Mouse (Mus musculus) embryonic fibroblast, embryonic 13.5 days (primary cell): ENCODE data around the gene Rhobtb3. TPM values are rescaled to one million over a fixed set of nuclear protein-coding genes. Genes with fewer than 3 reads are reported as not detected.
"Not testable (repeated sequence)": the region's sequence is repeated elsewhere in the genome, so short reads cannot be mapped to it uniquely, and the experiment has no call there.

Experiments
- H3K27ac ChIP-seq: 2 replicates; pipeline ENCODE4 v1.5.1; 2012; ENCODE audit warnings: low read length, control low read depth, inconsistent platforms; ENCODE audit not compliant: insufficient read depth
- H3K4me1 ChIP-seq: 2 replicates; pipeline ENCODE4 v1.6.1; 2011; ENCODE audit warnings: low read length; ENCODE audit not compliant: control insufficient read depth, insufficient read depth
- H3K4me3 ChIP-seq: 2 replicates; pipeline ENCODE4 v1.5.1; 2011; ENCODE audit warnings: mild to moderate bottlenecking, control low read depth, low read length; ENCODE audit not compliant: insufficient read depth
- CTCF ChIP-seq: IDR thresholded peaks from 2 replicates; pipeline ENCODE4 v1.5.1; 2011; ENCODE audit warnings: mild to moderate bottlenecking, control low read depth, low read length, moderate library complexity, borderline replicate concordance; ENCODE audit not compliant: insufficient read depth
- POLR2A ChIP-seq: IDR thresholded peaks from 2 replicates; pipeline ENCODE4 v1.6.1; 2011; ENCODE audit warnings: low read depth, mild to moderate bottlenecking, control low read depth, low read length, moderate library complexity
- polyA plus RNA-seq: library from polyadenylated mRNA; stranded (reverse); fragments of >200 nt; gene quantifications from 2 replicates; pipeline ENCODE4 v1.2.4, GENCODE M21; 2011; ENCODE audit warnings: low read depth; ENCODE audit not compliant: missing spikeins, insufficient read length

Gene Rhobtb3
- polyA plus RNA-seq, 1 experiment = 101 TPM

- Histone ChIP-seq H3K27ac (peak within 1 kb of the TSS; percentile 28; the same call in 1 of the 2 replicates), H3K4me1 (no peaks in the 10 kb centered on the region), H3K4me3 (peak within 1 kb of the TSS; percentile 81)
- peak; percentile 97 for TF ChIP-seq POLR2A
- TF ChIP-seq CTCF = no peak
Observed at GRCm38 (mm10) chr13:75839719-75840481, 103.8 kb downstream of the Rhobtb3 start, which contains the start of gene Glrx. Glrx (plus strand) TSS chr13:75839868.

GRCm38 (mm10) chr13:75838506-75838905, 105.2 kb downstream of the Rhobtb3 start:
- no peak overlapping the region for H3K27ac ChIP-seq
- TF ChIP-seq POLR2A (no peak), CTCF (no peak)
- no peak overlapping the region for H3K4me3 ChIP-seq
- H3K4me1 ChIP-seq = no peaks in the 10 kb centered on the region

GRCm38 (mm10) chr13:75835461-75835860, 108.3 kb downstream of the Rhobtb3 start:
- Histone ChIP-seq H3K4me3 (no peak overlapping the region), H3K27ac (no peak overlapping the region), H3K4me1 (no peaks in the 10 kb centered on the region; the same call in 1 of the 2 replicates)
- no peak for TF ChIP-seq CTCF
- TF ChIP-seq POLR2A = no peak

- Histone ChIP-seq H3K4me1 (no peaks in the 10 kb centered on the region; the same call in 1 of the 2 replicates), H3K27ac (no peak overlapping the region), H3K4me3 (no peak overlapping the region)
- no peak for TF ChIP-seq POLR2A
- TF ChIP-seq CTCF = no peak
Observed at GRCm38 (mm10) chr13:75833499-75833898, 110.2 kb downstream of the Rhobtb3 start.

- H3K4me1 ChIP-seq = no peaks in the 10 kb centered on the region; the same call in 1 of the 2 replicates
- no peak overlapping the region for H3K27ac ChIP-seq
- no peak for TF ChIP-seq POLR2A
- no peak for TF ChIP-seq CTCF
- H3K4me3 ChIP-seq = no peak overlapping the region
Observed at GRCm38 (mm10) chr13:75832697-75833096, 111.0 kb downstream of the Rhobtb3 start.

GRCm38 (mm10) chr13:75831710-75832109, 112.0 kb downstream of the Rhobtb3 start:
- H3K27ac ChIP-seq = no peak overlapping the region
- no peak overlapping the region for H3K4me3 ChIP-seq
- TF ChIP-seq CTCF (no peak), POLR2A (no peak)
- no peaks in the 10 kb centered on the region; the same call in 1 of the 2 replicates for H3K4me1 ChIP-seq

GRCm38 (mm10) chr13:75830708-75831107, 113.0 kb downstream of the Rhobtb3 start:
- no peak for TF ChIP-seq POLR2A
- no peak for TF ChIP-seq CTCF
- peaks cover under 1% of the 10 kb centered on the region for H3K4me1 ChIP-seq
- no peak overlapping the region for H3K27ac ChIP-seq
- H3K4me3 ChIP-seq = no peak overlapping the region

- Histone ChIP-seq H3K27ac (peak overlapping the region; percentile 98), H3K4me1 (peaks cover 8% of the 10 kb centered on the region), H3K4me3 (no peak overlapping the region)
- no peak for TF ChIP-seq CTCF
- no peak for TF ChIP-seq POLR2A
Observed at GRCm38 (mm10) chr13:75825388-75825787, 118.3 kb downstream of the Rhobtb3 start.

GRCm38 (mm10) chr13:75824611-75825319, 119.0 kb downstream of the Rhobtb3 start:
- H3K4me3 ChIP-seq = no peak overlapping the region
- H3K4me1 ChIP-seq = peaks cover 8% of the 10 kb centered on the region
- TF ChIP-seq POLR2A (no peak), CTCF (no peak)
- peak overlapping the region; percentile 98 for H3K27ac ChIP-seq

GRCm38 (mm10) chr13:75823201-75823600, 120.5 kb downstream of the Rhobtb3 start:
- TF ChIP-seq CTCF = no peak
- no peak for TF ChIP-seq POLR2A
- H3K27ac ChIP-seq = no peak overlapping the region
- no peak overlapping the region for H3K4me3 ChIP-seq
- peaks cover 8% of the 10 kb centered on the region for H3K4me1 ChIP-seq

GRCm38 (mm10) chr13:75822366-75822765, 121.4 kb downstream of the Rhobtb3 start:
- not testable (repeated sequence) for H3K4me3 ChIP-seq, H3K27ac ChIP-seq, H3K4me1 ChIP-seq
